Mouse (Mus musculus): ENCODE data around the gene Ikzf1.

GRCm38 (mm10) chr11:11732972-11733770 lies 48.4 kb downstream of the Ikzf1 start:
- TF ChIP-seq CTCF (IDR thresholded peaks at IDR 0.05; ENCODE audit: low read depth), result no peak
- TF ChIP-seq EP300 (IDR thresholded peaks at IDR 0.05; ENCODE audit: low read depth), result peak; percentile 97
